Mouse (Mus musculus) ES-E14 (cell line): ENCODE measurements around the gene Magea6. TPM values are rescaled to one million over a fixed set of nuclear protein-coding genes. Genes with fewer than 3 reads are reported as not detected.
"Not testable (repeated sequence)": the region's sequence is repeated elsewhere in the genome, so short reads cannot be mapped to it uniquely, and the experiment has no call there.

Experiments used
- DNase-seq: peaks from one replicate; pipeline ENCODE4 v3.0.0-alpha.2; 2013; ENCODE audit warnings: low read depth, low spot score
- H3K27ac ChIP-seq: 2 replicates; pipeline ENCODE4 v1.5.1; 2012; ENCODE audit warnings: low read depth, mild to moderate bottlenecking, low read length, moderate library complexity, mixed read lengths; ENCODE audit not compliant: poor library complexity, insufficient read depth, severe bottlenecking
- H3K36me3 ChIP-seq: 2 replicates; pipeline ENCODE4 v1.6.1; 2012; ENCODE audit warnings: mild to moderate bottlenecking, low read length, moderate library complexity, mixed read lengths; ENCODE audit not compliant: control insufficient read depth, poor library complexity, insufficient read depth, severe bottlenecking
- H3K4me1 ChIP-seq, 2 experiments: fragments of 150-350 bp in 1 of 2; sonication (generic) in 1 of 2; 2 replicates each; pipeline ENCODE4 v1.6.1; 2012; ENCODE audit warnings: low read length in 2 of 2, mild to moderate bottlenecking in 1 of 2, mixed read lengths in 1 of 2; ENCODE audit not compliant: control insufficient read depth in 2 of 2, insufficient read depth in 2 of 2, poor library complexity in 1 of 2
- H3K4me3 ChIP-seq, 2 experiments: fragments of 150-350 bp in 1 of 2; sonication (generic) in 1 of 2; 2 replicates each; pipeline ENCODE4 v1.5.1; 2012; ENCODE audit warnings: low read length in 2 of 2, low read depth in 1 of 2, mild to moderate bottlenecking in 1 of 2, mixed read lengths in 1 of 2; ENCODE audit not compliant: insufficient read depth in 1 of 2, poor library complexity in 1 of 2, severe bottlenecking in 1 of 2
- H3K9ac ChIP-seq: 2 replicates; pipeline ENCODE4 v1.6.1; 2012; ENCODE audit warnings: low read depth, mild to moderate bottlenecking, low read length, mixed read lengths; ENCODE audit not compliant: poor library complexity, insufficient read depth, severe bottlenecking
- H3K9me3 ChIP-seq: fragments of 150-350 bp; sonication (generic); 2 replicates; pipeline ENCODE4 v1.6.1; 2012; ENCODE audit warnings: low read depth, mild to moderate bottlenecking, low read length; ENCODE audit not compliant: control insufficient read depth, insufficient read depth
- in situ Hi-C, 2 experiments: fragments of 600-800 bp; cut with MboI; formaldehyde crosslinking; loops; one replicate each; pipeline ENCODE4 v1.15.1; 2025; ENCODE audit warnings: low sequenced_read_pairs in 2 of 2, inconsistent platforms in 1 of 2; ENCODE audit not compliant: unreplicated experiment in 2 of 2
- total RNA-seq: library from RNA; depleted of rRNA; stranded (reverse); fragments of 300-350 nt; gene quantifications from 2 replicates; pipeline ENCODE4 v1.2.3, GENCODE M21; 2012; rRNA removed

The Magea6 gene
- total RNA-seq, result 0.36 TPM in 1 of 2 replicates, not detected in the other

DNA sequence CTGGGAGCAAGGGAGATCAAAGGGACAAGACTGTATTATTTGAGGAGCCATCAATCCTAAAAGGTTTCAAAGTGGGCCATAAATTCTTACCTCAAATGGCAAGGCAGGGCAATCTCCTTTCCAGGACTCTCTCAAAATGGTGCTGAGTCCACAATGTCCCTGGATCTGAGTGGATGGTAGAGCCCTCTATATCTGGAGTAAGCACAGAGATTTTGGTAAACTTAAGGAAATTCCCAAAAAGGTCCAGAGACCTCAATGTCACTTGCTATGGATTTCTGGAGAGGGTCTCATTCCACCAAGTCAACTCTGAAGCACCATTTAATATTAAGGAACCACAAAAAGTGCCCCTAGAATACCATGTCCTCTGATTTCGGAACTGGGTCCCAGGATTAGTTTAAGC, at the start of gene Magea6:
Gene Magea6, minus strand, starts transcription at position 101 of the 400 bp plus-strand sequence.
- H3K4me1 ChIP-seq, H3K27ac ChIP-seq, H3K9ac ChIP-seq, DNase-seq, H3K9me3 ChIP-seq, in situ Hi-C loops, H3K36me3 ChIP-seq, H3K4me3 ChIP-seq: not testable (repeated sequence)

DNA sequence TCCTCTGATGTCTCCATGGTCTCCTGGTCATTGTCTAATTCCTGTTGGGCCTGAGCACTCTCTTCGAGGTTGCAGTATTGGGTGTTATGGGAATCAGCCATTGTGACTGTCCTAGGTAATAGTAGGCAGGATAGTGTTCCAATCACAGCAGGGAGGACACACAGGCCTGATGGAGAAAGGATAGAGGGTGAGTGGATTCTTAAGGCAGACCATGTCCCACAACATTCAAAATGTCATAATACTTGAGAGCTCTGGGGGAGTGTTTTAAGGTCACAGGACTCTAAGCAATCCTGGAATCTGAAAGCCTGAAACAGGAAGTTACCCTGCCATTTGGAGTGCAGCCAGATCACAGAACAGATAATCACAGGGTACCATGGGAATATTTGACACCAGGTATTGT, 13.6 kb upstream of the Magea6 start, which contains the start of gene Magea3:
Gene Magea3, minus strand, starts transcription at position 101 of the 400 bp plus-strand sequence.
- H3K27ac ChIP-seq, in situ Hi-C loops, H3K9ac ChIP-seq, H3K36me3 ChIP-seq, DNase-seq, H3K9me3 ChIP-seq, H3K4me1 ChIP-seq, H3K4me3 ChIP-seq: not testable (repeated sequence)

DNA sequence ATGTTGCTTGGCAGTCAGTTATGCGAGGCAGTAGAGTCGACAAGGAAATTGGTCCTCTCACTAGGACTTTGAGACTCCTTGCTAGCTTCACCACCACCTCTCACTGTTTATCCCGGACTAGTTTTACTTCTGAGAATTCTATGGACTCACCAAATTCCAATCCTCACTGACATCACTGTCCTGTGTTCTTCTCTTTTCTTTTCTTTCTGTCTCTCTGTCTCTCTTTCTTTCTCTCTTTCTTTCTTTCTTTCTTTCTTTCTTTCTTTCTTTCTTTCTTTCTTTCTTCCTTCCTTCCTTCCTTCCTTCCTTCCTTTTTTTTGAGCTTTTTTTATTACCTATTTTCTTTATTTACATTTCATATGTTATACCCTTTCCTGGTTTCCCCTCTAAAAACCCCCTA, 45.6 kb downstream of the Magea6 start, which contains the start of gene Cldn34b1:
Gene Cldn34b1, minus strand, starts transcription at position 101 of the 400 bp plus-strand sequence.
- H3K36me3 ChIP-seq, DNase-seq, H3K9ac ChIP-seq, H3K9me3 ChIP-seq, H3K4me1 ChIP-seq, H3K27ac ChIP-seq, in situ Hi-C loops, H3K4me3 ChIP-seq: not testable (repeated sequence)

Other genes starting within 250 kb of the Magea6 start
- gene Cldn34b1, start 45.7 kb downstream of the Magea6 start, total RNA-seq, result not detected in 2 replicates
- gene Magea3, start 13.5 kb upstream of the Magea6 start, total RNA-seq, result 0.22 TPM in 1 of 2 replicates, not detected in the other
- gene Magea8, start 59.9 kb upstream of the Magea6 start, total RNA-seq, result 1.1 TPM in 1 of 2 replicates, not detected in the other
- 1.1 TPM in 1 of 2 replicates, not detected in the other for gene Magea5, start 127.2 kb upstream of the Magea6 start, total RNA-seq
- not detected in 2 replicates for gene Magea1, start 153.8 kb upstream of the Magea6 start, total RNA-seq
- gene Magea2, start 157.7 kb upstream of the Magea6 start, total RNA-seq, result 0.31 TPM in 1 of 2 replicates, not detected in the other
- gene Cldn34b2, start 192.4 kb upstream of the Magea6 start, total RNA-seq, result not detected in 2 replicates